Mouse (Mus musculus) embryonic facial prominence, embryonic 14.5 days (tissue): ENCODE data around the gene Inava. TPM values are rescaled to one million over a fixed set of nuclear protein-coding genes. Genes with fewer than 3 reads are reported as not detected.

Source experiments
- ATAC-seq: fragments of 200-750 bp; cut with Nextera tagmentation; 2 replicates; pipeline ENCODE4 v1.8.0; 2017; ENCODE audit warnings: low read depth, moderate number of reproducible peaks, moderate TSS enrichment
- DNase-seq: peaks from one replicate; pipeline ENCODE4 v3.0.0-alpha.2; 2015; ENCODE audit warnings: low spot score
- H3K27ac ChIP-seq: fragments of 300-500 bp; sonication (generic); replicated peaks from 2 replicates; pipeline ENCODE4 v1.5.1; 2014; ENCODE audit warnings: low read depth, mild to moderate bottlenecking, low read length, moderate library complexity
- H3K27me3 ChIP-seq: fragments of 300-500 bp; sonication (generic); replicated peaks from 2 replicates; pipeline ENCODE4 v1.6.1; 2014; ENCODE audit warnings: low read length; ENCODE audit not compliant: control insufficient read depth, insufficient read depth
- H3K36me3 ChIP-seq: fragments of 300-500 bp; sonication (generic); 2 replicates; pipeline ENCODE4 v1.6.1; 2014; ENCODE audit warnings: low read length, mixed read lengths; ENCODE audit not compliant: control insufficient read depth, insufficient read depth
- H3K4me1 ChIP-seq: fragments of 300-500 bp; sonication (generic); 2 replicates; pipeline ENCODE4 v1.6.1; 2014; ENCODE audit warnings: antibody characterized with exemption, low read length; ENCODE audit not compliant: control insufficient read depth, insufficient read depth
- H3K4me2 ChIP-seq: fragments of 300-500 bp; sonication (generic); 2 replicates; pipeline ENCODE4 v1.6.1; 2014; ENCODE audit warnings: low read depth, mild to moderate bottlenecking, low read length, moderate library complexity, mixed read lengths
- H3K4me3 ChIP-seq: fragments of 300-500 bp; sonication (generic); 2 replicates; pipeline ENCODE4 v1.5.1; 2014; ENCODE audit warnings: low read depth, mild to moderate bottlenecking, low read length
- H3K9ac ChIP-seq: fragments of 300-500 bp; sonication (generic); 2 replicates; pipeline ENCODE4 v1.6.1; 2014; ENCODE audit warnings: low read depth, mild to moderate bottlenecking, low read length, moderate library complexity, mixed read lengths
- H3K9me3 ChIP-seq: fragments of 300-500 bp; sonication (generic); 2 replicates; pipeline ENCODE4 v1.6.1; 2016; ENCODE audit warnings: low read length; ENCODE audit not compliant: control insufficient read depth
- WGBS: fragments of 180-500 bp; shearing (Covaris S2); extraction: QIAGEN DNeasy Blood & Tissue Kit; methylation state at CpG from one replicate; pipeline ENCODE4 v1.1.7; 2014; 5-methylcytosine and 5-hydroxymethylcytosine counted together
- polyA plus RNA-seq: library from polyadenylated mRNA; unstranded; fragments of >200 nt; fragmentation: Nextera tagmentation; extraction: Ambion mirVana; gene quantifications from 2 replicates; pipeline ENCODE4 v1.2.1, GENCODE M21; 2014

The Inava gene
- polyA plus RNA-seq = 8.0 and 10.8 TPM in 2 replicates

DNA sequence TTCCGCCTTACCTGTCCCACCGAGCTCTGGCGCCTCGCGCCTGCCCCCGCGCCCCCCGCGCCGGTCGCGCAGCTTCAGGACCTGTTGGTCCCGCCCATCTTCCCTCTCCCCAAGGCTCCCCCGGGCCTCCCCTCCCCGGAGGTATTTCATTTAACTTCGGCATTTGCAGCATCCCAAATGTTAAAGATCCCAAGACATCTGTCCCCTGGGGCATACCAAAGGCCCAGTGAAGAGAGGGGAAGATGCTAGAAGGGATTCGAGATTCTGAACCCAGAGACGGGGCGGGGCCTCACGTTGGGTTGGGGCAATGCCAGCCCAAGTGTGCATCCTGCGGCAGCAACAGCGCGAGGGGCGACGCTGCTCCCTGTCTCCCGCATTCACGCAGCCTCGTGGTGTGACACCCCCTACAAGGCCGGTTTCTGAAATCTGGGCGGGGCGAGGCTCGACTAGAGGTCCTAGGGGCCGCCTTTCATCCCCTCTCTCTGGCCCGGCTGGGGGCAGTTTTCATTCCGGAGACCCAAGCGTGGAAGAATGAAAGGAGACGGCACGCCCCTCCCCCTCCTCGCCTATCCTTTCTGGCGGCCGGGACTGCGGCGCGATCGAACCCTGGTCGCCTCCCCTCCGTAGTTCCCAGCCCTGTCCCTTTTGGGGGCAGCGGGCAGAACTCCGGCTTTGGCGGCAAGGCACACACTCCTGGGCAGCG lies at the start of gene Inava:
Gene Inava, minus strand, starts transcription at position 373 of the 703 bp plus-strand sequence.
- H3K27ac ChIP-seq = peak within 1 kb of the TSS; percentile 28
- ATAC-seq (peak; percentile 74), DNase-seq (peak; percentile 87)
- no peaks in the 10 kb centered on the region for H3K36me3 ChIP-seq
- 0% methylated on average over 18 of the region's 51 CpGs for WGBS
- peaks cover 41% of the 10 kb centered on the region for H3K4me1 ChIP-seq
- H3K4me3 ChIP-seq = peak within 1 kb of the TSS; percentile 45
- no peaks in the 10 kb centered on the region for H3K27me3 ChIP-seq
- peak within 1 kb of the TSS; percentile 61 for H3K9ac ChIP-seq
- H3K9me3 ChIP-seq = no peaks in the 10 kb centered on the region
- peak within 1 kb of the TSS; percentile 72 for H3K4me2 ChIP-seq

- H3K36me3 ChIP-seq = peaks cover 94% of the 10 kb centered on the region
- no peaks in the 10 kb centered on the region for H3K27me3 ChIP-seq
- H3K9ac ChIP-seq = no peak overlapping the region
- no peak overlapping the region for H3K27ac ChIP-seq
- H3K4me1 ChIP-seq = no peaks in the 10 kb centered on the region
- H3K4me2 ChIP-seq = no peak overlapping the region
- ATAC-seq (no peak), DNase-seq (no peak)
- 92% methylated on average over 8 of the region's 8 CpGs for WGBS
- H3K4me3 ChIP-seq = no peak overlapping the region
- H3K9me3 ChIP-seq = no peaks in the 10 kb centered on the region
Measured at GRCm38 (mm10) chr1:136277366-136277765, 43.3 kb upstream of the Inava start.

- 85% methylated on average over 7 of the region's 7 CpGs for WGBS
- Histone ChIP-seq H3K4me3 (no peak overlapping the region), H3K9ac (no peak overlapping the region), H3K4me1 (no peaks in the 10 kb centered on the region), H3K27me3 (no peaks in the 10 kb centered on the region; the same call in 1 of the 2 replicates), H3K36me3 (peaks cover 43% of the 10 kb centered on the region), H3K27ac (no peak overlapping the region), H3K4me2 (no peak overlapping the region), H3K9me3 (no peaks in the 10 kb centered on the region)
- DNase-seq (no peak), ATAC-seq (no peak)
Measured at GRCm38 (mm10) chr1:136268224-136268623, 34.2 kb upstream of the Inava start.

GRCm38 (mm10) chr1:136266127-136266526 lies 32.1 kb upstream of the Inava start:
- Histone ChIP-seq H3K4me1 (no peaks in the 10 kb centered on the region), H3K4me3 (no peak overlapping the region), H3K9ac (no peak overlapping the region; the same call in 1 of the 2 replicates), H3K9me3 (no peaks in the 10 kb centered on the region), H3K36me3 (peaks cover 22% of the 10 kb centered on the region), H3K27me3 (peaks cover 8% of the 10 kb centered on the region), H3K4me2 (no peak overlapping the region), H3K27ac (no peak overlapping the region)
- DNase-seq (no peak), ATAC-seq (no peak)
- 65% methylated on average over 6 of the region's 6 CpGs for WGBS

- Histone ChIP-seq H3K36me3 (peaks cover 3% of the 10 kb centered on the region; the same call in 1 of the 2 replicates), H3K27ac (no peak overlapping the region), H3K9ac (no peak overlapping the region), H3K27me3 (peaks cover 35% of the 10 kb centered on the region), H3K9me3 (no peaks in the 10 kb centered on the region), H3K4me3 (no peak overlapping the region), H3K4me1 (0 out of 2 replicates have a peak, but pooled peaks cover 4% of the 10 kb centered on the region), H3K4me2 (no peak overlapping the region)
- WGBS = 76% methylated on average over 5 of the region's 5 CpGs
- no peak for ATAC-seq
- DNase-seq = no peak
Measured at GRCm38 (mm10) chr1:136263355-136263754, 29.3 kb upstream of the Inava start.

- Histone ChIP-seq H3K4me2 (peak within 1 kb of the TSS; percentile 97), H3K4me1 (0 out of 2 replicates have a peak, but pooled peaks cover 4% of the 10 kb centered on the region), H3K4me3 (peak within 1 kb of the TSS; percentile 59), H3K27ac (no peak within 1 kb of the TSS), H3K9me3 (no peaks in the 10 kb centered on the region), H3K9ac (peak within 1 kb of the TSS; percentile 66), H3K36me3 (no peaks in the 10 kb centered on the region), H3K27me3 (peaks cover 50% of the 10 kb centered on the region)
- DNase-seq = no peak
- peak; percentile 8; the same call in 1 of the 2 replicates for ATAC-seq
- 20% methylated on average over 14 of the region's 28 CpGs for WGBS
Measured at GRCm38 (mm10) chr1:136260635-136261238, 26.7 kb upstream of the Inava start, which contains the start of gene Gpr25. Gene Gpr25 (minus strand): TSS chr1:136260873.

GRCm38 (mm10) chr1:136259893-136260634 lies 26.0 kb upstream of the Inava start:
- WGBS = under 1% methylated on average over 33 of the region's 95 CpGs
- Histone ChIP-seq H3K9me3 (no peaks in the 10 kb centered on the region), H3K9ac (peak overlapping the region; percentile 66), H3K4me3 (peak overlapping the region; percentile 59), H3K4me1 (0 out of 2 replicates have a peak, but pooled peaks cover 4% of the 10 kb centered on the region), H3K27me3 (peaks cover 50% of the 10 kb centered on the region), H3K27ac (no peak overlapping the region), H3K4me2 (peak overlapping the region; percentile 97), H3K36me3 (no peaks in the 10 kb centered on the region)
- DNase-seq (peak; percentile 65), ATAC-seq (peak; percentile 88)

DNA sequence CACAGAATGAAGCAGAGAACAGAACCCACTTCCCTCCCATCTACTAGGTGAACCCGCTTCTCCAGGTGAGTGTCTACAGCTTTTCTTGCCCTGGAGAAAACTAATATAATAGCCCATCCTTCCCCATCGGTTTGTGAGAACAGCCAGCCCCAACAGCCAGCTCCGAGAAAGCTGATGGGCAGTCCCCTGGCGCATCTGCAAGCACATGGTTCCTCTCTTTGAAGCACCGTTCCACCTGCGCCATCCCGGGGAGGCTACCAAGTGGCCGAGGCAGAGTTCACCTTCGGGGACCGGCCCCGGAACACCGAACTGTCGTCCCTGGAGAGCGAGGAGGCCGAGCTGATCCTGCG lies 25.5 kb upstream of the Inava start:
- Histone ChIP-seq H3K27me3 (peaks cover 50% of the 10 kb centered on the region), H3K36me3 (no peaks in the 10 kb centered on the region), H3K27ac (no peak overlapping the region), H3K9ac (peak overlapping the region; percentile 66; the same call in 1 of the 2 replicates), H3K9me3 (no peaks in the 10 kb centered on the region), H3K4me2 (peak overlapping the region; percentile 97), H3K4me1 (0 out of 2 replicates have a peak, but pooled peaks cover 4% of the 10 kb centered on the region), H3K4me3 (peak overlapping the region; percentile 59)
- ATAC-seq = no peak
- 1% methylated on average over 13 of the region's 16 CpGs for WGBS
- DNase-seq = no peak
